Mouse (Mus musculus) lung, postnatal 36 days (tissue): Measurements from ENCODE around the gene Cacna1c.

Experiments
- DNase-seq: peaks from one replicate; pipeline ENCODE4 v3.0.0; 2022; ENCODE audit warnings: mixed read lengths

Gene Cacna1c

GRCm38 (mm10) chr6:119196382-119197305 lies at the start of gene Cacna1c:
Cacna1c (minus strand) TSS chr6:119196418.
- DNase-seq, result peak; percentile 35

DNA sequence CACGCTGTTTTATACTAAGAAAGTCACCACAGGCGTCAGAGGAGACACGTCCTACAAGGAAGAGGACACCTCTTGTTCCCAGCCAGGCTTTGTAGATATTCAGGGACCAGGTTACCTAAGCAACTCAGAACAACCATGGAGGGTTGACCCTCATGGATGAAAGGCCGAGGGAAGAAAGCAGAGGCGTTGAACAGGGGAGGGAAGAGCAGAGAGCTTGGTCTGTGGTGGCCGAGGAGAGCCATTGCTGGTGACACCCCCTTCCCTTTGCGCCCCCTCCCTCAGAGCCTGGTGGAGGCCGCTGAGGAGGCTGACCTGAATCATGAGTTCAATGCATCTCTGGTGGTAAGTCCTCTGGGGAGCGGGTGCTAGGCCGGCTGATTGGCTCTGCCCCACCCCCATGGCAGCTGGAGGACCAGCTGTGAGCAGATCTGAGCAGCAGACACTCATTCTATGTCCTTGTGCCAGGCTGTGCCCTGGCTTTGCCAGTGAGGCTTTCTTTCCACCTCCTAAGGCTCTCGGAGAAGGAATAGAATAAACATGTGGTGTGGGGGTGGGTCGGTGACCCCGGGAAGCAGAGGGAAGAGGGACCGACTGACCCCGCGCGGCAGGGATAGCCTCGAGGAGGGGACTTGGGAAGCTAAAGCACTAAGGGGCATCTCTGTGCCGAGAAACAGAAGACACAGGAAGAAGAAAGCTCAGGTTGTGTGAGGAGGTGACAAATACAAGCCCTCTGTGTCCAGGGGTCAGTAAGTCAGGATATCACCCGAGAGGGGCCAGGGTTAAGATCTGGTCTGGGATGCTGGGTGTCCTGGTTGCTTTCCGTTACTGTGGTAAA lies 44.9 kb upstream of the Cacna1c start:
- no peak for DNase-seq

DNA sequence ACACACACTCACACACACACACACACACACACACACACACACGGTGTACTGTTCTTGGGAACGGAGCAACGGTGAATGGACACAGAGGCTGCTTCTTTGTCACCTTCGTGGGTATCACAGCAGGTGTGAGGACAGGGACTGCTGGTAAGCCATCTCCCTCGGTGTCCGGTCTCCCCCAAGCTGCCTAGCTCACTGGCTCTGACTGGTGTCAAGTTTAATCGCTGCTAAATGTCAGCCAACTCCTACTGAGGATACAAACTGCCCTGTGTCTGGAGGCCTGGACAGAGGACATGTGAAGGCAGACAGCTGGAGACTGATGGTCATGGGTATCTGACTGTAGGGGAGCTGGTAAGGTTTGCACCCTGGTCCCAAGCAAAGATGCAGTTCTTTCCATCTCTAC lies 44.0 kb upstream of the Cacna1c start:
- no peak for DNase-seq

DNA sequence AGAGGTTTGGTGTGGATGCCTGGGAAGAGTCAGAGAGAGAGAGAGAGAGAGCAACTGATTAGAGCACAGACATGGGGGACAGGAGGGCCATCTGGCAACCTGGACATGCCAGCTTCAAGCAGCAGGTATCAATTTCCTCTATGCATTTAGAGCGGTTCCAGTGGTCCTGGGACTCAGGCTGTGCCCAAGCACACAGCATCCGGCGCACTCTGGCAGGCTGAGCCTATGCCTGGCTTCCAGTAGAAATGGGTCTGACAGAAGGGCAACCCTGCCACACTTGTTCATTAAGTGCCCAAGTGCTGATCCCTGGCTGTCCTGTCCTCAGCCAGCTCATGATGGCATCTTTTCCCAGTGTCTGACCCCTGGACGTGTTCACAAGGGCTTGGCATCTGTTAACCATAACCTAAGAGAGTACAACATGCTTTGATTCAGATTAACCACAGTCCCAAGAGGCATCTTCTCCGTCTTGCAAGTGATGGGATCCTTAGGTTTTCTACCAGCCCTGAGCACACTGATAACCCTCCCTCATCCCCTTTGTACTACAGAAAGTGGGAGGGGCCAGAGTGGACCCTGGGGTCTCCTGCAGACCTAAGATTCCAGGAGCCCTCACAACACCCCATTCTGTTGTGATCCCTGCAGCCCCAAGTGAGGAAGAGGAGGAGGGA lies 43.3 kb upstream of the Cacna1c start:
- DNase-seq, result no peak

- DNase-seq, result peak; percentile 27
Observed at GRCm38 (mm10) chr6:119237427-119237989, 41.3 kb upstream of the Cacna1c start.

- DNase-seq, result no peak
Observed at GRCm38 (mm10) chr6:119236241-119236640, 40.0 kb upstream of the Cacna1c start, which contains the start of gene Cacna2d4. Cacna2d4 (plus strand) TSS chr6:119236526.

- no peak for DNase-seq
Observed at GRCm38 (mm10) chr6:119235441-119235840, 39.2 kb upstream of the Cacna1c start.

DNA sequence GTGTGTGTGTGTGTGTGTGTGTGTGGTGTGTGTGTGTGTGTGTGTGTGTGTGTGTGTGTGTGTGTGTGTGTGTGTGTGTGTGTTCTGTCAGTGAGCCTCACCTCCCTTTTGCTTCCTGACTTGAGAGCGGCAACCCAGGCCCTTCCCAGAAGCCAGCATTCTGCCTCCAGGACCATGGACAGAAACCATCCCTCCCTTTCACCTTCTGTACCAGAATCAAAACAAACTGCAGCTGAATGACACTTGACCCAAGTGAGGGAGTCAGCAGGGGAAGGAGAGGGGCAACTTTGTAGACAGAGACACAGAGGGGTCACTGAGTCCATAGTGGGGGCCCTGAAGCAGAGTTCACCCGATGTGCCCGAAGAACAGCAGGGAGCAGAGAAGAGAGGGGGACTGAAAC lies 36.8 kb upstream of the Cacna1c start:
- no peak for DNase-seq

GRCm38 (mm10) chr6:119228861-119229603 lies 32.8 kb upstream of the Cacna1c start:
- DNase-seq, result no peak

- no peak for DNase-seq
Observed at GRCm38 (mm10) chr6:119227001-119227400, 30.8 kb upstream of the Cacna1c start.

DNA sequence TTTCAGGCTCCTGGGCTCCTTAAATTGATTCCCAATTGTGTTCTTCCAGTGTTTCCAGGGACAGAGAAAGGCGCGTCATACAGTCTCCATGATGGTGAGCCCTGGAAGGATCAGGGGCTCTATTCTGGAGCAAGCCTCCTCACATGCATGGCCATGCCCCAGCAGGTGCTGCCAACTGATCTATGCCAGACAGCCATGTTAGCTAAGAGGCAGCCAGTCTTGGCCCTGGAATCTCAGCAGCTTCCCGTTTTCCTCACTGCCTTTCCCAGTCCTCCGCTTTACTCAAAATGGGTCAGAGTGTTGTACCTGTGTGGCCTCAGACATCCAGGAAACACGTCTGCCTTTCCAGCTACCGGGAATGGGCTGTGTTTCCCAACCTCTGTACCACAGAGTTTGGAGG lies 29.5 kb upstream of the Cacna1c start:
- no peak for DNase-seq

DNA sequence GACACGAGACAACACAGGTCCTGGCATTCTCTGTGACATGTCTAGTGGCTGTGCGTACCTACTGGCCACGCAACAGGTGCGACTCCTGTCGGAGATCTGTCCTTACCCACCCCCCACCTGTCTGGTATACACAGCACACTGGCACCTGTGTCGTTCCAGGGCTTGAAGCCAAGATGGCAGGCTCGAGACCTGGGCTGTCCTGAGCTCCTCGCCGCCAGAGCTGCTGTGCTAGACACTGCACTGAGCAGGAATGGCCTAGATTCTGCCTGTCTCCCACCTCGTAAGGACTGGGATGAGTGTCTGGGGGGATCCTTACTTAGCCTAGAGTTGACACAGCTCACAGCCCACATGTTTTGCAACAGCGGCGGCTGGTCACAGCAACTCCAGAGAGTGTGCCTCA lies 29.0 kb upstream of the Cacna1c start:
- no peak for DNase-seq

- no peak for DNase-seq
Observed at GRCm38 (mm10) chr6:119224451-119225195, 28.4 kb upstream of the Cacna1c start.

GRCm38 (mm10) chr6:119220297-119220696 lies 24.1 kb upstream of the Cacna1c start:
- DNase-seq, result peak; percentile 74

DNA sequence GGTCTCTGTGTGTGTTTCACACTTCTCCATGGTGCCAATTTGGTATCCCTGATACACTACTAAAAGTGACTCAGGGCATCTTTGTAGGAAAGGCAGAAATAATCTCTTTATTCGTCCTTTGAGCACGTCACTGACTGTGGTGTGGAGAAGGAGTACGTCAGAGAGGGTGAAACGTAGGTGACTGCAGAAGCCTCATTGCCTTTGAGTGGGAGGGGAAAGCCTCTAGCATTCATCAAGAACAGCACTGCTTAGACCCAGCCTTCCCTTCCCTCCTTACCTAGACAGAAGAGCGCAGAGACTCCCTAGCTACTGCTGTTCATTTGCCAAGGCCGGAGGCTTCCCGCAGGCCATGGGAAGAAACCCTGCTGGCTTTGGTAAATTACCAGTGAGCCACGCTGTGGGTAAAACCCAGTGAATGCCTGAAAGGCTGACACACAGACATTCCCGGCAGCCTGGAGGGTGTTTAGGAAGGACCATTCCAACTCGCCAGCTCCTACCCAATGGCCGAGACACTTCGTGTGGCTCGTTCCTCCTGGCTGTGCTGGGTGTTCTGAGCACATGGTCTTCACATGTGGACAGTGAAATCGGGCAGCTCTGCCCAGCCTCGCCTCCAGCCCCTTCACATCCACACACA lies 23.1 kb upstream of the Cacna1c start:
- no peak for DNase-seq

DNA sequence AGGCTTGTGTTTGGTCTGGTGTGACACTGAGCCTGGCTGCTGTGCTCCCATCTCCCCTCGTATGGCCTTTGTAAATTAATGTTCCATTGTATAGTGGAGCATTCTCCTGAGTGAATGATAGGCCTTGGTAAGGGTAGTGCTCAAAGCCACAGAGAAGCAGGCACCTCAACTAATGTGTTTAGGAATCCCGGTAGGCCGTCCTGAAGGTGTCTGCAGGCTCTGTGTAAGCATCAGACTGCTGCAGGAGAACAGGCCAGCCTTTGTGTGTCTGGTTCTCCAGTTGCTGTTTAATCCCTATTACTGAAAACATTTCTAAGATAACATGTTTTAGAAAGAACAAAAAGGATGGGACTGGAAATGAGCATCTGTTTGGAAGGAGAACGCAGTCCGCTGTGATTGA lies 22.4 kb upstream of the Cacna1c start:
- DNase-seq, result no peak

- DNase-seq, result no peak
Observed at GRCm38 (mm10) chr6:119217661-119218060, 21.4 kb upstream of the Cacna1c start.

GRCm38 (mm10) chr6:119215040-119215613 lies 18.9 kb upstream of the Cacna1c start:
- no peak for DNase-seq

- DNase-seq, result no peak
Observed at GRCm38 (mm10) chr6:119214190-119214589, 18.0 kb upstream of the Cacna1c start.

DNA sequence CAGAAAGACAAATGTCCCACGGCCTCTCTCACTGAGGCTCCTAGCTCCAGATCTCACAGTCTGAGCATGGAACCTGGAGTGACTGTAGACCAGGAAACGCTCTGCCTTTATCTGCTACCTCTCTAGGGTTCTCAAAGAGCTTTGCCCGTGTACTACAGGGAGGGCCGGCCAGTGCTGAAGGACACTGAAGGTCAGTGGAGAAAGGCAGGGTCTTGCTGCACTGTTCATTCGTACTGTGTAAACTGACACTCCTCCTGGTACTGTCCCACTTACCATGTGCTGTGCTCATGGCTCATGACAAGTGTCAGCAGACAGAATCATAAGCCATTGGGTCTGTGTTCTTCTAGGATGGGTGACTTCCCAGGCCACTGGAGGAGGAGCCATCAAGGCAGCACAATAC lies 17.2 kb upstream of the Cacna1c start:
- DNase-seq, result no peak
